Mouse (Mus musculus) hindbrain, embryonic 16.5 days (tissue): ENCODE measurements at regions not wholly inside any gene's neighbourhood (a gene's known extent, or its start where the extent isn't known, plus 50 kb on each side); places are given as distances from the start of the nearest gene placed in this dataset.

Experiments
- ATAC-seq: fragments of 200-750 bp; cut with Nextera tagmentation; 2 replicates; pipeline ENCODE4 v1.8.0; 2017; ENCODE audit warnings: moderate TSS enrichment, moderate library complexity
- H3K27ac ChIP-seq: fragments of 300-500 bp; sonication (generic); 2 replicates; pipeline ENCODE4 v1.5.1; 2014; ENCODE audit warnings: low read depth, mild to moderate bottlenecking, control low read depth, low read length, moderate library complexity
- H3K27me3 ChIP-seq: fragments of 300-500 bp; sonication (generic); replicated peaks from 2 replicates; pipeline ENCODE4 v1.6.1; 2014; ENCODE audit warnings: low read length; ENCODE audit not compliant: control insufficient read depth, insufficient read depth
- H3K36me3 ChIP-seq: fragments of 300-500 bp; sonication (generic); 2 replicates; pipeline ENCODE4 v1.6.1; 2014; ENCODE audit warnings: mild to moderate bottlenecking, low read length, moderate library complexity, mixed read lengths; ENCODE audit not compliant: control insufficient read depth, insufficient read depth
- H3K4me1 ChIP-seq: fragments of 300-500 bp; sonication (generic); 2 replicates; pipeline ENCODE4 v1.6.1; 2014; ENCODE audit warnings: low read depth, low read length; ENCODE audit not compliant: control insufficient read depth, insufficient read depth
- H3K4me2 ChIP-seq: fragments of 300-500 bp; sonication (generic); 2 replicates; pipeline ENCODE4 v1.6.1; 2014; ENCODE audit warnings: mild to moderate bottlenecking, low read length, control low read depth, moderate library complexity
- H3K4me3 ChIP-seq: fragments of 300-500 bp; sonication (generic); 2 replicates; pipeline ENCODE4 v1.5.1; 2014; ENCODE audit warnings: mild to moderate bottlenecking, low read length, control low read depth, moderate library complexity
- H3K9ac ChIP-seq: fragments of 300-500 bp; sonication (generic); 2 replicates; pipeline ENCODE4 v1.6.1; 2014; ENCODE audit warnings: low read depth, mild to moderate bottlenecking, control low read depth, low read length, moderate library complexity
- H3K9me3 ChIP-seq: fragments of 300-500 bp; sonication (generic); 2 replicates; pipeline ENCODE4 v1.6.1; 2014; ENCODE audit warnings: mild to moderate bottlenecking, low read length, moderate library complexity; ENCODE audit not compliant: control insufficient read depth
- WGBS: fragments of 180-500 bp; shearing (Covaris S2); extraction: QIAGEN DNeasy Blood & Tissue Kit; methylation state at CpG from one replicate; pipeline ENCODE4 v1.1.7; 2014; 5-methylcytosine and 5-hydroxymethylcytosine counted together

DNA sequence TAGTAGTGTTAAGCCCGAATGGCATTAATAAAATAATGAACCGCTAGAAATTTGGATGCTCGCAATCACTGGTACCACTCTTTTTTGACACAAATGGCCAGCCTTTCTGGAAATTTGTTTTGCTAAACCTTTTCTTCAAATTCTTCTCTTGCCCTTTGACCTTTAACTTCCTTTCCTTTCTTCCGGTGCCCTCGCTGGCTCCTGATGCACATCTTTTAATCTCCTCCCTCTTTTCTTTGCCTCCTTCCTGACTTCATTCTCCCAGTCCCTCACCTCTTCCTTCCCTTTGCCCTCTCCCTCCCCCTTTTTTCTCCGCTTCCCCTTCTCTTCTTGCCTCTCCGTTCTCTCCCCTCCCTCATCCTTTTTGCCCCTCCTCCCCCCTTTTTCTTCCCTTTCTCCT, 118.3 kb upstream of the Zfhx3 start:
- Histone ChIP-seq H3K27me3 (no peaks in the 10 kb centered on the region; the same call in 1 of the 2 replicates), H3K4me2 (peak overlapping the region; percentile 67), H3K27ac (no peak overlapping the region), H3K4me3 (peak overlapping the region; percentile 33; the same call in 1 of the 2 replicates), H3K4me1 (peaks cover 9% of the 10 kb centered on the region), H3K9ac (no peak overlapping the region), H3K36me3 (no peaks in the 10 kb centered on the region), H3K9me3 (no peaks in the 10 kb centered on the region)
- WGBS, result 13% methylated on average over 7 of the region's 7 CpGs
- ATAC-seq, result no peak

DNA sequence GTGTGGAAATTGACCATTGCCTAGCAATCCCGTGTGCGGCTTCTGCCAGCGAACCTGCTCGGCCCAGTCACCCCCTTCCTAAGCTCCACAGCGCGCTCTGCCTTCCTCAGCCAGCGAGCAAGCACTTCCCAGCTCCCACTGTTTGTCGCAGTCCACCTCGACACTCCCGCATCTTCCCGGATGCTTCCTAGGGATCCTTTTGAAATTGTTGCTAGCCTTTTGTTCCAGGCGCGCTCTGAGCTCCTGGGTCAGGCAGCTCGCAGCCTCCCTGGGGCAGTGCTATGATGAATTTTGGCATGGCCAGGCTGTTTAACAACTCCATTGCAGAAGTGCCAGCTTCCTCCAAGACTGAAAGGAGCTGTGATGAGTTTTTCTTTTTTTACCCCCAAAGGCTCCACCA, 117.8 kb upstream of the Zfhx3 start:
- Histone ChIP-seq H3K4me2 (peak overlapping the region; percentile 67), H3K27ac (peak overlapping the region; percentile 63; the same call in 1 of the 2 replicates), H3K9ac (peak overlapping the region; percentile 57), H3K4me3 (peak overlapping the region; percentile 33), H3K4me1 (peaks cover 9% of the 10 kb centered on the region), H3K27me3 (no peaks in the 10 kb centered on the region; the same call in 1 of the 2 replicates), H3K9me3 (no peaks in the 10 kb centered on the region), H3K36me3 (no peaks in the 10 kb centered on the region)
- no peak for ATAC-seq
- whole genome bisulfite sequencing, result under 1% methylated on average over 14 of the region's 14 CpGs

DNA sequence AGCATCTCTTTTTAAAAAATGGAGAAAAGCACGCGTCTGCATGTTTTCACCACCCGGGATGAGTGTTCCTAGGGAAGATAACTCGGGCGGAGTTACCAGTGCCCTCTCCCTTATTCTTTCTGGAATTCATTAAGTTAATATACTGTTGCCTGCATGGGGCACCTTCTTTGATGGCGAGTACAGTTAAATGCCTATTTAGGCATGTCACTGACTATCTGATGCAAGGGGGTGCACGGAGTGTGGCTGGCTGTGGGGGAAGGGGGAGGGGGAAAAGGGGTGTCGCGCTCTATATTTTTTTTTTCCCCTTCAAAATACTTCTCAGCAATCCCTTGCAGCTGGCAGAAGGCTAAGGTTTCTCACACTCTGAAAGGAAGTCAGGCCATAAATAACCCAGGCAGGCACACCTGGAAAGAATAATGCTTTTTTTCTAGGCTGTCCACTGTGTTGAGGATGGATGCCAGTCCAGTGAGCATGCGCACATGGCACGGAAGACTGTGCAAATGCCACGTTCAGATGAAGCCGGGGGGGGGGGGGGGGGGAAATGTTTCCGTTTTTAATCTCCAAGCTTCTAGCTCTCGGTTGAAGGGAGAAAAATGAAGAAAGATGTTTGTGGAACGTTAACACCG, 114.8 kb upstream of the Zfhx3 start:
- WGBS, result 77% methylated on average over 17 of the region's 17 CpGs
- Histone ChIP-seq H3K27me3 (peaks cover 3% of the 10 kb centered on the region; the same call in 1 of the 2 replicates), H3K4me1 (peaks cover 9% of the 10 kb centered on the region), H3K36me3 (no peaks in the 10 kb centered on the region), H3K9ac (no peak overlapping the region), H3K4me2 (no peak overlapping the region), H3K4me3 (no peak overlapping the region), H3K27ac (no peak overlapping the region), H3K9me3 (no peaks in the 10 kb centered on the region)
- no peak for ATAC-seq

GRCm38 (mm10) chr8:107828541-107828940, 113.9 kb upstream of the Zfhx3 start:
- Histone ChIP-seq H3K27ac (no peak overlapping the region), H3K9me3 (no peaks in the 10 kb centered on the region), H3K9ac (no peak overlapping the region), H3K4me2 (no peak overlapping the region), H3K27me3 (peaks cover 3% of the 10 kb centered on the region; the same call in 1 of the 2 replicates), H3K4me1 (peaks cover 9% of the 10 kb centered on the region), H3K4me3 (no peak overlapping the region), H3K36me3 (no peaks in the 10 kb centered on the region)
- ATAC-seq, result no peak
- WGBS, result 88% methylated on average over 5 of the region's 5 CpGs

DNA sequence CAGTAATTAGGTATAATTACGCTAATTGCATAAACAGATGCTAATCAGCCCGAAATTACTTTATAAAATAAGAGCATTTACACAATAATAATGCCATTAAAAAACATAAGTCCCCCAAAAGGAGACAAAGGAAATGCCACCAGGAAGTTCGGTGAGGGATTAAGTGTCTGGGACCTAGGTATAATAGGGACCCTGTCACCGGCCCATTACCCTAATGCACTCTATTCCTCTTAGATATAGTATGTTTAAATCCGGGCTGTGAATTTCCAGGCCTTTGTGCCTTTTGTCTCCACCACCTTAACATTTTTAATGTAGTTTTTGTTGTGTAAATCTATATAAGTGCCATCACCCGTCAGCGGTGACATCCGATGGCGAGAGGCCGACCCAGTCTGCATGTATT, 109.0 kb upstream of the Zfhx3 start:
- Histone ChIP-seq H3K27me3 (peaks cover 3% of the 10 kb centered on the region; the same call in 1 of the 2 replicates), H3K4me1 (no peaks in the 10 kb centered on the region), H3K36me3 (no peaks in the 10 kb centered on the region), H3K4me2 (no peak overlapping the region), H3K4me3 (no peak overlapping the region), H3K9ac (no peak overlapping the region), H3K27ac (no peak overlapping the region), H3K9me3 (no peaks in the 10 kb centered on the region)
- WGBS, result 52% methylated on average over 10 of the region's 10 CpGs
- no peak for ATAC-seq

DNA sequence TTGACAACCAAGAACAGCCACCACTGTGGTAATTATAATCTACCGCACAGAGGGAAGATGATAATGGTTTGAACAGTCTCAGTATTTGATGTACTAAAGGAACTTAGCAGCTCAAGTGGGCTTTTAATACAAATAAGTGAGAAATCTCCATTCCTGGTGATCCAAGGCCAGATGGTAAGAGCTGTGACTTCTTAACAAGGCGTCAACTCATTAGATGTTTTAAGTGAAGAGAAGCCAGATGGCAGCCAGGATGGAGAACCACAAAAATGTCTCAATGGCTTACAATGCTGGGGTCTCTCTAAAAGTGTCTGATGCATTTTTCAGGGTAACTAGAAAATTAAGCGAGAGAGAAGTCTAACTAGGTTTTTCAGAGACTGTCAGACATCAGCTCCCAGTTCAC, 96.3 kb upstream of the Zfhx3 start:
- Histone ChIP-seq H3K4me2 (no peak overlapping the region), H3K36me3 (no peaks in the 10 kb centered on the region), H3K27ac (no peak overlapping the region), H3K9ac (no peak overlapping the region), H3K27me3 (no peaks in the 10 kb centered on the region), H3K4me1 (no peaks in the 10 kb centered on the region), H3K4me3 (no peak overlapping the region), H3K9me3 (no peaks in the 10 kb centered on the region)
- no peak for ATAC-seq
- WGBS, result 92% methylated on average over 3 of the region's 3 CpGs

DNA sequence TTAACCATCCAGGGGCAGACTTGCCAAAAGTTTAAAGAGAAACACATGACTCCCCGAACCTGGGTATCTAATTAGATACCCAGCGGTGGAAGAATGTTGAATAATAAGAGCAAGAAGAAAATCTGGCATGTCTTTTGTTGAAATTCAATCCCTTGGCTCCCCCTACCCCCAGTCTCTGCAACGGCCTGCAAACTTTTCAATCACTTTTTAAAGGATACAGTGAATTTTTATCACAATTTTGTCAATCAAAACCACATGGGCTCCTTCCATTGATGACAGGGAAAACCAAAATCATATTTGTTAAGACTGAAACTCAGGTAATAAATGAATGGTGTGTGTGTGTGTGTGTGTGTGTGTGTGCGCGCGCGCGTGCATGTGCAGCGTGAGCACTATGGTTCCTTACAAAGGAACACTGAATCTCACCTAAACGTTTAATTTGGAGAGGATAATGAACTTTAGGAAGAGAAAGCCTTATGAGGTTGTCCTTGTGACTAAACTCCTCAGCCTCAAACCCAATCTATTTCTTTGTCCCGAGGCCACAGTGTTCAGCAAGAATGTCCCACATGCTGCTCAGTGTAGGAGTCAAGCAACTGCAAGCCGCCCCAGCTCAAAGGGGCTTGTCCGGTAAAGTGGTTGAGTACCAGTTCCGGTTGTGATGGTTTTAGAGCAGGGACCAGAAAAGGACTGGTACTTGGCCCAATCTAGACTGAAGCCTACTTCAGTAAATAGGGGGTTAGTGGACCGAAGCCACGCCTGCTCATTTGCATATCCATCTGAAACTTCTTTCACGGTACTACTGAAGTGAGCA, 91.0 kb upstream of the Zfhx3 start:
- H3K4me1 ChIP-seq, result no peaks in the 10 kb centered on the region
- no peaks in the 10 kb centered on the region for H3K27me3 ChIP-seq
- no peak overlapping the region for H3K27ac ChIP-seq
- H3K9me3 ChIP-seq, result no peaks in the 10 kb centered on the region
- ATAC-seq, result no peak
- H3K4me3 ChIP-seq, result no peak overlapping the region
- 76% methylated on average over 17 of the region's 17 CpGs for WGBS
- no peak overlapping the region for H3K9ac ChIP-seq
- no peaks in the 10 kb centered on the region for H3K36me3 ChIP-seq
- H3K4me2 ChIP-seq, result no peak overlapping the region

GRCm38 (mm10) chr8:107859770-107860169, 82.7 kb upstream of the Zfhx3 start:
- no peaks in the 10 kb centered on the region for H3K27me3 ChIP-seq
- no peak overlapping the region for H3K4me2 ChIP-seq
- no peaks in the 10 kb centered on the region for H3K36me3 ChIP-seq
- H3K27ac ChIP-seq, result no peak overlapping the region
- no peaks in the 10 kb centered on the region; the same call in 1 of the 2 replicates for H3K4me1 ChIP-seq
- no peaks in the 10 kb centered on the region for H3K9me3 ChIP-seq
- no peak overlapping the region for H3K4me3 ChIP-seq
- no peak overlapping the region for H3K9ac ChIP-seq
- no peak for ATAC-seq
- WGBS, result 87% methylated on average over 4 of the region's 4 CpGs

DNA sequence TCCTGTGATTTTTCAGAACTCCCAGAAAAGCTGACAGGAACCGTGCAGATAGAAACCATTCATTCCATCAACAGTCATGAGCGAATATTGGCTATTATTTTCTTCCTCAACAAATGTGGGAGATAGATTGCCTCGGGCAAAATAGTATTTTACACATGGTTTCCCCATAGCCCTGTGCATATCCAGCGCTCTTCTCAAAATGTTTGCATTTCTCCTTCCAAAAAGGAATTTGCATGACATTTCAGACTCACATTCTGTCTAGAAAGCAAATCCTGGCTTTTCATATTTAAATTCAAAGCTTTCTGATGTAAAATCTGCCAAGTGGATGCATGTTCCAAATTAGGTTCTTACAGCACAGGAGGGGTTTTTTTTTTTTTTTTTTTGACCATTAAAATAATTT, 82.2 kb upstream of the Zfhx3 start:
- Histone ChIP-seq H3K4me3 (no peak overlapping the region), H3K27ac (no peak overlapping the region), H3K9ac (no peak overlapping the region), H3K27me3 (no peaks in the 10 kb centered on the region), H3K36me3 (no peaks in the 10 kb centered on the region), H3K4me2 (no peak overlapping the region), H3K4me1 (no peaks in the 10 kb centered on the region; the same call in 1 of the 2 replicates), H3K9me3 (no peaks in the 10 kb centered on the region)
- WGBS, result 53% methylated on average over 4 of the region's 4 CpGs
- no peak for ATAC-seq
